Mouse (Mus musculus): ENCODE results near the gene Aup1. TPM values are rescaled to one million over a fixed set of nuclear protein-coding genes. Genes with fewer than 3 reads are reported as not detected.
A peak's percentile ranks its signal among the peaks of the same experiment; 100 is the strongest.

Gene Aup1
- polyA plus RNA-seq, 1 experiment from 2014 or later = 112 TPM

- ATAC-seq (ENCODE audit: low FRiP score) (peak; percentile 86), DNase-seq (ENCODE audit: low spot score) (peak; percentile 79)
- Histone ChIP-seq H3K9ac (ENCODE audit: low read depth, low read length) (peak within 1 kb of the TSS; percentile 56), H3K27ac (ENCODE audit: low read depth, low read length) (peak within 1 kb of the TSS; percentile 65), H3K4me2 (replicated peaks; ENCODE audit: low read depth, low read length) (peak within 1 kb of the TSS; percentile 81), H3K36me3 (ENCODE audit: control insufficient read depth, insufficient read depth, low read length) (no peaks in the 10 kb centered on the region), H3K4me1 (replicated peaks; ENCODE audit: control insufficient read depth, insufficient read depth, low read length) (peaks cover 4% of the 10 kb centered on the region), H3K4me3 (ENCODE audit: low read depth, low read length) (peak within 1 kb of the TSS; percentile 51), H3K9me3 (ENCODE audit: control insufficient read depth, low read length) (no peaks in the 10 kb centered on the region), H3K27me3 (ENCODE audit: control insufficient read depth, insufficient read depth, low read length) (peaks cover 38% of the 10 kb centered on the region)
- WGBS = 1% methylated on average over 51 of the region's 51 CpGs
Observed at GRCm38 (mm10) chr6:83033249-83034185, 20.8 kb upstream of the Aup1 start, which contains the start of the genes Dok1 and Loxl3. TSS of gene Dok1 (minus strand) at chr6:83033471. TSS of gene Loxl3 (plus strand) at chr6:83034173.

- peaks cover 34% of the 10 kb centered on the region for H3K27me3 ChIP-seq (ENCODE audit: control insufficient read depth, insufficient read depth, low read length)
- peak overlapping the region; percentile 81 for H3K4me2 ChIP-seq (replicated peaks; ENCODE audit: low read depth, low read length)
- ATAC-seq (ENCODE audit: low FRiP score) = no peak
- peak overlapping the region; percentile 5; the same call in 1 of the 2 replicates for H3K27ac ChIP-seq (ENCODE audit: low read depth, low read length)
- 15% methylated on average over 5 of the region's 5 CpGs for WGBS
- H3K9ac ChIP-seq (ENCODE audit: low read depth, low read length) = peak overlapping the region; percentile 56; the same call in 1 of the 2 replicates
- H3K4me3 ChIP-seq (ENCODE audit: low read depth, low read length) = peak overlapping the region; percentile 51
- DNase-seq (ENCODE audit: low spot score) = no peak
- H3K36me3 ChIP-seq (ENCODE audit: control insufficient read depth, insufficient read depth, low read length) = no peaks in the 10 kb centered on the region
- peaks cover 8% of the 10 kb centered on the region for H3K4me1 ChIP-seq (replicated peaks; ENCODE audit: control insufficient read depth, insufficient read depth, low read length)
- no peaks in the 10 kb centered on the region for H3K9me3 ChIP-seq (ENCODE audit: control insufficient read depth, low read length)
Observed at GRCm38 (mm10) chr6:83034463-83035055, 19.8 kb upstream of the Aup1 start.

- Histone ChIP-seq H3K27ac (ENCODE audit: low read depth, low read length) (no peak overlapping the region), H3K9me3 (ENCODE audit: control insufficient read depth, low read length) (no peaks in the 10 kb centered on the region), H3K9ac (ENCODE audit: low read depth, low read length) (no peak overlapping the region), H3K36me3 (ENCODE audit: control insufficient read depth, insufficient read depth, low read length) (no peaks in the 10 kb centered on the region), H3K4me3 (ENCODE audit: low read depth, low read length) (no peak overlapping the region), H3K4me1 (replicated peaks; ENCODE audit: control insufficient read depth, insufficient read depth, low read length) (peaks cover 8% of the 10 kb centered on the region), H3K4me2 (replicated peaks; ENCODE audit: low read depth, low read length) (no peak overlapping the region), H3K27me3 (ENCODE audit: control insufficient read depth, insufficient read depth, low read length) (peaks cover 13% of the 10 kb centered on the region)
- DNase-seq (ENCODE audit: low spot score) = no peak
- 82% methylated on average over 8 of the region's 8 CpGs for WGBS
- ATAC-seq (ENCODE audit: low FRiP score) = no peak
Observed at GRCm38 (mm10) chr6:83037188-83037587, 17.1 kb upstream of the Aup1 start.

- Histone ChIP-seq H3K4me3 (ENCODE audit: low read depth, low read length) (peak overlapping the region; percentile 7; the same call in 1 of the 2 replicates), H3K4me2 (replicated peaks; ENCODE audit: low read depth, low read length) (peak overlapping the region; percentile 53), H3K4me1 (replicated peaks; ENCODE audit: control insufficient read depth, insufficient read depth, low read length) (peaks cover 6% of the 10 kb centered on the region), H3K9ac (ENCODE audit: low read depth, low read length) (peak overlapping the region; percentile 40), H3K27me3 (ENCODE audit: control insufficient read depth, insufficient read depth, low read length) (0 out of 2 replicates have a peak, but pooled peaks cover 5% of the 10 kb centered on the region), H3K9me3 (ENCODE audit: control insufficient read depth, low read length) (no peaks in the 10 kb centered on the region), H3K27ac (ENCODE audit: low read depth, low read length) (no peak overlapping the region), H3K36me3 (ENCODE audit: control insufficient read depth, insufficient read depth, low read length) (no peaks in the 10 kb centered on the region)
- ATAC-seq (ENCODE audit: low FRiP score) (peak; percentile 62), DNase-seq (ENCODE audit: low spot score) (peak; percentile 92)
- WGBS = 9% methylated on average over 24 of the region's 24 CpGs
Observed at GRCm38 (mm10) chr6:83038496-83039012, 15.8 kb upstream of the Aup1 start.

GRCm38 (mm10) chr6:83040601-83041000 is 13.7 kb upstream of the Aup1 start:
- WGBS = 78% methylated on average over 5 of the region's 5 CpGs
- no peak overlapping the region for H3K27ac ChIP-seq (ENCODE audit: low read depth, low read length)

GRCm38 (mm10) chr6:83043561-83043960 is 10.8 kb upstream of the Aup1 start:
- no peak for DNase-seq (ENCODE audit: low spot score)
- H3K36me3 ChIP-seq (ENCODE audit: control insufficient read depth, insufficient read depth, low read length) = no peaks in the 10 kb centered on the region
- H3K27me3 ChIP-seq (ENCODE audit: control insufficient read depth, insufficient read depth, low read length) = no peaks in the 10 kb centered on the region
- no peak overlapping the region for H3K9ac ChIP-seq (ENCODE audit: low read depth, low read length)
- H3K4me3 ChIP-seq (ENCODE audit: low read depth, low read length) = no peak overlapping the region
- WGBS = 67% methylated on average over 6 of the region's 6 CpGs
- H3K9me3 ChIP-seq (ENCODE audit: control insufficient read depth, low read length) = no peaks in the 10 kb centered on the region
- ATAC-seq (ENCODE audit: low FRiP score) = no peak
- H3K4me2 ChIP-seq (replicated peaks; ENCODE audit: low read depth, low read length) = no peak overlapping the region
- H3K4me1 ChIP-seq (replicated peaks; ENCODE audit: control insufficient read depth, insufficient read depth, low read length) = peaks cover 3% of the 10 kb centered on the region; the same call in 1 of the 2 replicates
- no peak overlapping the region for H3K27ac ChIP-seq (ENCODE audit: low read depth, low read length)

More at GRCm38 (mm10) chr6:83040601-83041000, 13.7 kb upstream of the Aup1 start:
- DNase-seq (ENCODE audit: low spot score) = no peak
- H3K36me3 ChIP-seq (ENCODE audit: control insufficient read depth, insufficient read depth, low read length) = no peaks in the 10 kb centered on the region
- no peaks in the 10 kb centered on the region for H3K9me3 ChIP-seq (ENCODE audit: control insufficient read depth, low read length)
- H3K9ac ChIP-seq (ENCODE audit: low read depth, low read length) = no peak overlapping the region
- no peak for ATAC-seq (ENCODE audit: low FRiP score)
- H3K27me3 ChIP-seq (ENCODE audit: control insufficient read depth, insufficient read depth, low read length) = no peaks in the 10 kb centered on the region
- no peak overlapping the region for H3K4me2 ChIP-seq (replicated peaks; ENCODE audit: low read depth, low read length)
- H3K4me3 ChIP-seq (ENCODE audit: low read depth, low read length) = no peak overlapping the region
- H3K4me1 ChIP-seq (replicated peaks; ENCODE audit: control insufficient read depth, insufficient read depth, low read length) = peaks cover 5% of the 10 kb centered on the region

GRCm38 (mm10) chr6:83043993-83044392 is 10.3 kb upstream of the Aup1 start:
- no peak overlapping the region for H3K27ac ChIP-seq (ENCODE audit: low read depth, low read length)
- DNase-seq (ENCODE audit: low spot score) (no peak), ATAC-seq (ENCODE audit: low FRiP score) (no peak)
- H3K27me3 ChIP-seq (ENCODE audit: control insufficient read depth, insufficient read depth, low read length) = no peaks in the 10 kb centered on the region
- no peaks in the 10 kb centered on the region for H3K36me3 ChIP-seq (ENCODE audit: control insufficient read depth, insufficient read depth, low read length)
- H3K4me1 ChIP-seq (replicated peaks; ENCODE audit: control insufficient read depth, insufficient read depth, low read length) = no peaks in the 10 kb centered on the region
- no peak overlapping the region for H3K4me3 ChIP-seq (ENCODE audit: low read depth, low read length)
- 91% methylated on average over 5 of the region's 5 CpGs for WGBS
- H3K9ac ChIP-seq (ENCODE audit: low read depth, low read length) = no peak overlapping the region
- no peaks in the 10 kb centered on the region for H3K9me3 ChIP-seq (ENCODE audit: control insufficient read depth, low read length)
- H3K4me2 ChIP-seq (replicated peaks; ENCODE audit: low read depth, low read length) = no peak overlapping the region

- no peak overlapping the region for H3K9ac ChIP-seq (ENCODE audit: low read depth, low read length)
- ATAC-seq (ENCODE audit: low FRiP score) (no peak), DNase-seq (ENCODE audit: low spot score) (no peak)
- WGBS = 63% methylated on average over 9 of the region's 9 CpGs
- H3K9me3 ChIP-seq (ENCODE audit: control insufficient read depth, low read length) = no peaks in the 10 kb centered on the region
- no peaks in the 10 kb centered on the region for H3K36me3 ChIP-seq (ENCODE audit: control insufficient read depth, insufficient read depth, low read length)
- H3K27ac ChIP-seq (ENCODE audit: low read depth, low read length) = no peak overlapping the region
- no peak overlapping the region for H3K4me3 ChIP-seq (ENCODE audit: low read depth, low read length)
- H3K4me2 ChIP-seq (replicated peaks; ENCODE audit: low read depth, low read length) = no peak overlapping the region
- H3K4me1 ChIP-seq (replicated peaks; ENCODE audit: control insufficient read depth, insufficient read depth, low read length) = no peaks in the 10 kb centered on the region
- no peaks in the 10 kb centered on the region for H3K27me3 ChIP-seq (ENCODE audit: control insufficient read depth, insufficient read depth, low read length)
Observed at GRCm38 (mm10) chr6:83044742-83045141, 9.6 kb upstream of the Aup1 start.
